Mouse (Mus musculus): ENCODE data around the gene Ldb1. TPM values are rescaled to one million over a fixed set of nuclear protein-coding genes. Genes with fewer than 3 reads are reported as not detected.
"Not testable (repeated sequence)": the region's sequence is repeated elsewhere in the genome, so short reads cannot be mapped to it uniquely, and the experiment has no call there.

Ldb1 gene
- polyA plus RNA-seq, 1 experiment = 220 TPM

- TF ChIP-seq POLR2A (IDR thresholded peaks at IDR 0.05; ENCODE audit: borderline replicate concordance, extremely low read depth, low read depth, low read length) = no peak
- Histone ChIP-seq H3K4me3 (replicated peaks; ENCODE audit: extremely low read depth, low read depth, low read length) (peak overlapping the region; percentile 49), H3K4me1 (ENCODE audit: control insufficient read depth, insufficient read depth, low read length) (peaks cover 3% of the 10 kb centered on the region)
- no peak for DNase-seq
- WGBS = 50% methylated on average over 5 of the region's 5 CpGs
Measured at GRCm38 (mm10) chr19:45997365-45997764, 47.6 kb downstream of the Ldb1 start.

- no peak for DNase-seq
- Histone ChIP-seq H3K4me1 (ENCODE audit: control insufficient read depth, insufficient read depth, low read length) (peaks cover 3% of the 10 kb centered on the region), H3K4me3 (replicated peaks; ENCODE audit: extremely low read depth, low read depth, low read length) (no peak overlapping the region)
- WGBS = 92% methylated on average over 13 of the region's 13 CpGs
- TF ChIP-seq CTCF (IDR thresholded peaks at IDR 0.05; ENCODE audit: insufficient read depth, low read length) = no peak
- no peak for TF ChIP-seq POLR2A (IDR thresholded peaks at IDR 0.05; ENCODE audit: borderline replicate concordance, extremely low read depth, low read depth, low read length)
Measured at GRCm38 (mm10) chr19:45993981-45994737, 50.9 kb downstream of the Ldb1 start.

DNA sequence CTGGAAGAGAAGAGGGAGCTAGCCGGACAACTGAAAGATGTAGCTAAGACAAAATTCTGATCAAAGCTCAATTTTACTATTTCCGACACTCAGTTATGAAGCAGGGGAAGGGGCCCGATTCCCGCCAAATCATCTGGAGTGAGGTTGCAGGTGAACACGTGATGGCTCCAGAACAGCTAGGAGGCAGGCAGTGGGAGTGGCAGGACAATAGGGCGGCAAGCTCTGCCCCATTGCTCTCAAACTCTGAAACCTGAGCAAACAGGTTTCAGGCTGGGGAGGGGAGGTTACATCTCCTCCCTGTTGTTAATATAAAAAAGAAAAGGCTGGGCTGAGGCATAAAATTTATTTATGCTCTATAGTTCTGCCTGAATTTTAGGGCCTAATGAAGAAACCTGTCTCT is 51.6 kb downstream of the Ldb1 start:
- H3K4me1 ChIP-seq (ENCODE audit: control insufficient read depth, insufficient read depth, low read length); H3K4me3 ChIP-seq (replicated peaks; ENCODE audit: extremely low read depth, low read depth, low read length); DNase-seq: not testable (repeated sequence)
- 85% methylated on average over 6 of the region's 6 CpGs for WGBS

GRCm38 (mm10) chr19:45991171-45991570 is 53.8 kb downstream of the Ldb1 start:
- Histone ChIP-seq H3K4me3 (replicated peaks; ENCODE audit: extremely low read depth, low read depth, low read length) (no peak overlapping the region), H3K4me1 (ENCODE audit: control insufficient read depth, insufficient read depth, low read length) (no peaks in the 10 kb centered on the region)
- DNase-seq = no peak
- TF ChIP-seq CTCF (IDR thresholded peaks at IDR 0.05; ENCODE audit: insufficient read depth, low read length) (no peak), POLR2A (IDR thresholded peaks at IDR 0.05; ENCODE audit: borderline replicate concordance, extremely low read depth, low read depth, low read length) (no peak)
- 94% methylated on average over 3 of the region's 3 CpGs for WGBS

- Histone ChIP-seq H3K4me1 (ENCODE audit: control insufficient read depth, insufficient read depth, low read length) (no peaks in the 10 kb centered on the region), H3K4me3 (replicated peaks; ENCODE audit: extremely low read depth, low read depth, low read length) (no peak overlapping the region)
- WGBS = 87% methylated on average over 3 of the region's 3 CpGs
- DNase-seq = no peak
- TF ChIP-seq POLR2A (IDR thresholded peaks at IDR 0.05; ENCODE audit: borderline replicate concordance, extremely low read depth, low read depth, low read length) (no peak), CTCF (IDR thresholded peaks at IDR 0.05; ENCODE audit: insufficient read depth, low read length) (no peak)
Measured at GRCm38 (mm10) chr19:45988238-45988637, 56.8 kb downstream of the Ldb1 start.

- DNase-seq = no peak
- no peaks in the 10 kb centered on the region for H3K4me1 ChIP-seq (ENCODE audit: control insufficient read depth, insufficient read depth, low read length)
- TF ChIP-seq POLR2A (IDR thresholded peaks at IDR 0.05; ENCODE audit: borderline replicate concordance, extremely low read depth, low read depth, low read length) = no peak
- TF ChIP-seq CTCF (IDR thresholded peaks at IDR 0.05; ENCODE audit: insufficient read depth, low read length) = no peak
- H3K4me3 ChIP-seq (replicated peaks; ENCODE audit: extremely low read depth, low read depth, low read length) = no peak overlapping the region
Measured at GRCm38 (mm10) chr19:45984379-45984778, 60.6 kb downstream of the Ldb1 start.

Other genes starting within 250 kb of the Ldb1 start
- gene Kcnip2, start 229.2 kb downstream of the Ldb1 start, polyA plus RNA-seq (2012; rRNA removed) = 1.1 and 1.4 TPM in 2 replicates
- gene Armh3, start 46.7 kb downstream of the Ldb1 start, polyA plus RNA-seq (2012; rRNA removed) = 6.7 and 9.5 TPM in 2 replicates
- gene Hps6, start 41.7 kb downstream of the Ldb1 start, polyA plus RNA-seq (2012; rRNA removed) = 7.5 and 8.7 TPM in 2 replicates
- 18.3 and 19.3 TPM in 2 replicates for gene Pprc1, start 328 bp downstream of the Ldb1 start, polyA plus RNA-seq (2012; rRNA removed)
- 7.4 and 9.8 TPM in 2 replicates for gene Nolc1, start 30.6 kb upstream of the Ldb1 start, polyA plus RNA-seq (2012; rRNA removed)
- gene Elovl3, start 86.7 kb upstream of the Ldb1 start, polyA plus RNA-seq (2012; rRNA removed) = 1.3 TPM in 1 of 2 replicates, not detected in the other
- gene Pitx3, start 103.1 kb upstream of the Ldb1 start, polyA plus RNA-seq (2012; rRNA removed) = 0.86 TPM in 1 of 2 replicates, not detected in the other
- gene Gbf1, start 107.3 kb upstream of the Ldb1 start, polyA plus RNA-seq (2012; rRNA removed) = 80.6 and 94.9 TPM in 2 replicates